Mouse (Mus musculus) heart, adult 2 months (tissue): ENCODE results near the gene Elovl6.

Experiments
- CTCF ChIP-seq: fragments of 200-600 bp; IDR thresholded peaks from 2 replicates; pipeline ENCODE4 v1.8.1; 2022; ENCODE audit warnings: antibody characterized with exemption, mild to moderate bottlenecking, moderate library complexity
- EP300 ChIP-seq: fragments of 200-500 bp; IDR thresholded peaks from 2 replicates; pipeline ENCODE4 v1.6.1; 2011; ENCODE audit warnings: low read depth, low read length, control low read depth; ENCODE audit not compliant: insufficient read depth
- POLR2A ChIP-seq: fragments of 200-500 bp; IDR thresholded peaks from 2 replicates; pipeline ENCODE4 v1.6.1; 2011; ENCODE audit warnings: mild to moderate bottlenecking, low read depth, low read length, control low read depth; ENCODE audit not compliant: insufficient read depth

- peak; percentile 44 for TF ChIP-seq CTCF
- no peak for TF ChIP-seq POLR2A
- no peak for TF ChIP-seq EP300
These were observed 148.1 kb downstream of the Elovl6 start for GRCm38 (mm10) chr3:129680258-129680657.
